Mouse (Mus musculus): ENCODE data around the gene Ddit4.

- no peak for TF ChIP-seq CTCF (IDR thresholded peaks at IDR 0.05; ENCODE audit: borderline replicate concordance, insufficient read depth, low read depth, low read length)
- TF ChIP-seq POLR2A (IDR thresholded peaks at IDR 0.05; ENCODE audit: borderline replicate concordance, insufficient read depth, low read length), result no peak
Observed at GRCm38 (mm10) chr10:59972534-59972933, 20.9 kb upstream of the Ddit4 start.
